Mouse (Mus musculus) midbrain, postnatal 0 days (tissue): ENCODE data around the gene Mex3d. TPM values are rescaled to one million over a fixed set of nuclear protein-coding genes. Genes with fewer than 3 reads are reported as not detected.

ENCODE experiments used
- ATAC-seq: fragments of 200-750 bp; cut with Nextera tagmentation; 2 replicates; pipeline ENCODE4 v1.8.0; 2017; ENCODE audit warnings: moderate number of reproducible peaks, mild to moderate bottlenecking, moderate TSS enrichment, moderate library complexity; ENCODE audit not compliant: low FRiP score
- DNase-seq: peaks from one replicate; pipeline ENCODE4 v3.0.0-alpha.2; 2015; ENCODE audit warnings: low spot score
- H3K27ac ChIP-seq: fragments of 300-500 bp; sonication (generic); 2 replicates; pipeline ENCODE4 v1.5.1; 2014; ENCODE audit warnings: low read depth, mild to moderate bottlenecking, low read length, mixed read lengths
- H3K27me3 ChIP-seq: fragments of 300-500 bp; sonication (generic); 2 replicates; pipeline ENCODE4 v1.6.1; 2014; ENCODE audit warnings: low read length, control low read depth, mixed read lengths; ENCODE audit not compliant: insufficient read depth
- H3K36me3 ChIP-seq: fragments of 300-500 bp; sonication (generic); 2 replicates; pipeline ENCODE4 v1.6.1; 2014; ENCODE audit warnings: low read length, control low read depth, mixed read lengths; ENCODE audit not compliant: insufficient read depth
- H3K4me1 ChIP-seq: fragments of 300-500 bp; sonication (generic); 2 replicates; pipeline ENCODE4 v1.6.1; 2014; ENCODE audit warnings: mild to moderate bottlenecking, control low read depth, antibody characterized with exemption, low read length, mixed read lengths; ENCODE audit not compliant: insufficient read depth
- H3K4me2 ChIP-seq: fragments of 300-500 bp; sonication (generic); 2 replicates; pipeline ENCODE4 v1.6.1; 2014; ENCODE audit warnings: low read depth, mild to moderate bottlenecking, low read length, mixed read lengths; ENCODE audit not compliant: poor library complexity, severe bottlenecking
- H3K4me3 ChIP-seq: fragments of 300-500 bp; sonication (generic); 2 replicates; pipeline ENCODE4 v1.5.1; 2014; ENCODE audit warnings: low read depth, mild to moderate bottlenecking, low read length, moderate library complexity
- H3K9ac ChIP-seq: fragments of 300-500 bp; sonication (generic); replicated peaks from 2 replicates; pipeline ENCODE4 v1.6.1; 2014; ENCODE audit warnings: mild to moderate bottlenecking, low read length, moderate library complexity, mixed read lengths; ENCODE audit not compliant: poor library complexity, severe bottlenecking
- H3K9me3 ChIP-seq: fragments of 300-500 bp; sonication (generic); 2 replicates; pipeline ENCODE4 v1.6.1; 2016; ENCODE audit warnings: low read length, control low read depth
- CTCF ChIP-seq: IDR thresholded peaks from 2 replicates; pipeline ENCODE4 v1.5.1; 2016; ENCODE audit warnings: antibody characterized with exemption, mild to moderate bottlenecking
- WGBS: fragments of 180-500 bp; shearing (Covaris S2); extraction: QIAGEN DNeasy Blood & Tissue Kit; methylation state at CpG from one replicate; pipeline ENCODE4 v1.1.7; 2014; 5-methylcytosine and 5-hydroxymethylcytosine counted together
- polyA plus RNA-seq: library from polyadenylated mRNA; unstranded; fragments of >200 nt; fragmentation: Nextera tagmentation; extraction: Ambion mirVana; gene quantifications from 2 replicates; pipeline ENCODE4 v1.2.1, GENCODE M21; 2015
- total RNA-seq: library from RNA; depleted of rRNA; stranded (reverse); fragments of >200 nt; gene quantifications from 2 replicates; pipeline ENCODE4 v1.2.3, GENCODE M21; 2014

Gene Mex3d
- total and polyA plus RNA-seq, 2 experiments from 2014 or later = 13.9 to 147 TPM

DNA sequence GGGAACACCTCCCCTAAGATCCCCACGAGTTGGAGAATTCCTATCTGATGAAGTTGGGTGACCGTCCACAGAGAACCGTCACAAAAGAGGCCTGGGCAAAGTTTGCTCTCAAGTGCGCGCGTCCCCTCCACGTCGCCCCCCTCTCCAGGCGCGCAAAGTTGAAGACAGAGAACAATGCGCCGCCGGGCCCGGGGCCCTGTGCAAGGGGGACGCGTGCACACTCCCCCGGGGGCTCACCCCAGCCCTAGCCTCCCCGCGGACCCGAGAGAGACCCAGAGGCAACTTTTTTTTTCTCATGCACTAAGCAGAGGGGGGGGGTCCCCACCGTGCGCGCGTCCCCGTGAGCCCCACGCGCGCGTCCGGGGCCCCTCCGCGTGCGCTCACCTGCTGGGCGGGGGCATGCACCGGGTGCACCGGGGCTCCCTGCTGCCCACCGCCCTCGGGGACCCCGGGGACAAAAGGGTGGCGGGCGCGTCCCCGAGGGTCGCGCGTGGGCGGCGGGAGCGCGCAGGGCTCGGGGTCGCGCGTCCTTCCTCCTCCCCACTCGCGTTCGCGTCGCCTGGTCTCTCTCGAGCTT, 45.6 kb upstream of the Mex3d start:
- DNase-seq (peak; percentile 21), ATAC-seq (peak; percentile 3; the same call in 1 of the 2 replicates)
- Histone ChIP-seq H3K4me2 (peak overlapping the region; percentile 82), H3K27ac (peak overlapping the region; percentile 94), H3K36me3 (peaks cover 19% of the 10 kb centered on the region), H3K9me3 (no peaks in the 10 kb centered on the region), H3K27me3 (no peaks in the 10 kb centered on the region), H3K9ac (peak overlapping the region; percentile 95), H3K4me3 (peak overlapping the region; percentile 92), H3K4me1 (peaks cover 11% of the 10 kb centered on the region)
- no peak for TF ChIP-seq CTCF
- under 1% methylated on average over 36 of the region's 60 CpGs for WGBS

DNA sequence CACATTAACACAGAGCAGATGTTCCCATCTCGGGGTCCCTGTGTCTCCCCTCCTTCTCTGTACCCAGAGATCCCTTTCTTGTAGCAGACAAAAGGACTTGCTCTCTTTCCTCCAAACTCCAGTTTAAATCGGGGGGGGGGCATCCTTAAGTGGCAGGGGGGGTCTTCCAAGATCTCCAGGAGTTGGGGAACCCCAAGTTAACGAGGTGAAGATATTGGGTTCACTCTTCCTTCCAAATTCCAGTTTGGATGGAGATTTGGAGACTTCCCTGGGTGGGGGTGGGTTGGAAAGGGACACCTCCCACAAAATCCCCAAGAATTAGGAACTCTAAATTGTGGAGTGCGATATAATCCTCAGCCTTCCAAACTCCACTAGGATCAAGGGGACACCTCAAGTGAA, 44.9 kb upstream of the Mex3d start:
- peaks cover 24% of the 10 kb centered on the region for H3K36me3 ChIP-seq
- peak overlapping the region; percentile 95 for H3K9ac ChIP-seq
- peaks cover 11% of the 10 kb centered on the region for H3K4me1 ChIP-seq
- 1% methylated on average over 4 of the region's 4 CpGs for WGBS
- ATAC-seq = no peak
- no peaks in the 10 kb centered on the region for H3K27me3 ChIP-seq
- H3K9me3 ChIP-seq = no peaks in the 10 kb centered on the region
- peak overlapping the region; percentile 92 for H3K4me3 ChIP-seq
- H3K4me2 ChIP-seq = peak overlapping the region; percentile 82
- no peak for TF ChIP-seq CTCF
- no peak for DNase-seq
- H3K27ac ChIP-seq = no peak overlapping the region

DNA sequence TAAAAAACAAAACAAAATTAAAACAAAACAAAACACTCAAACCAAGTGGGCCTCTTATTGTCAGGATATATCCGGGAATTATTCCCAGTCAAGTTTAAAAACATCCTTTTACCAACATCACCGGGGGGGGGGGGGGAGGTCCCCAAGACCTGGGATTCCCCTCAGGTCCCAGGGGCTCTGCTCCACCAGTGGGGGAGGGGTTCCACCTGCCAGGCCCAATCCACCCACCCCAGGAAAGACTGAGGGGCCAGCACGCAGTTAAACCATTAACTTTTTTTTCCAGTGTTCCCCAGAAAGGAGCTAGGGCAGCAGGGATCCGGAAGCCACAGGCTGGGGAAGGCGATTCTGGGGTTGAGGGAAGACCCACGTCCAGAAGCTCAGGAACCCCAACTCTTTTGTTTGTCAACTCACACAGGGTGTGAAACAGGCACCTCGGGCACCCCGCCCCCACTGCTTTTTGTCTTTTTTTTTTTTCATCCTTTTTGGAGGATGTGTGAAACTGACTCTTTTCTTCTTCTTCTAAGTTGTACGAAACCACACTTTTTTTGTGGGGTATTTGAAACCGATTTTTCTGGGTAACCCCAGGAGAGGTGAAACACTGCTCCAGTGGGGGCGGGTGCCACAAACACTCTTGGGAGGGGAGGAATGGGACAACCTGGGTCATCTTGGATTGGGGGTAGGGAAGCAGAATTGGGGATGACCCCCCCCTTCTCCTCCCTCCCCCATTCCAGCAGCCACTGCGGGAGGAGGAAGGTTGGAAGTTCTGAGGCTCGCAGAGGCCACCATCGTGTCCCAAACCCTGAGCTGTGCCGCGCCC, 44.3 kb upstream of the Mex3d start:
- no peak for DNase-seq
- peak overlapping the region; percentile 95 for H3K9ac ChIP-seq
- H3K4me2 ChIP-seq = peak overlapping the region; percentile 82
- H3K27me3 ChIP-seq = no peaks in the 10 kb centered on the region
- H3K9me3 ChIP-seq = no peaks in the 10 kb centered on the region
- H3K4me1 ChIP-seq = peaks cover 11% of the 10 kb centered on the region
- H3K27ac ChIP-seq = no peak overlapping the region; the same call in 1 of the 2 replicates
- no peak for TF ChIP-seq CTCF
- no peak for ATAC-seq
- 18% methylated on average over 15 of the region's 16 CpGs for WGBS
- H3K36me3 ChIP-seq = peaks cover 30% of the 10 kb centered on the region
- H3K4me3 ChIP-seq = peak overlapping the region; percentile 92

DNA sequence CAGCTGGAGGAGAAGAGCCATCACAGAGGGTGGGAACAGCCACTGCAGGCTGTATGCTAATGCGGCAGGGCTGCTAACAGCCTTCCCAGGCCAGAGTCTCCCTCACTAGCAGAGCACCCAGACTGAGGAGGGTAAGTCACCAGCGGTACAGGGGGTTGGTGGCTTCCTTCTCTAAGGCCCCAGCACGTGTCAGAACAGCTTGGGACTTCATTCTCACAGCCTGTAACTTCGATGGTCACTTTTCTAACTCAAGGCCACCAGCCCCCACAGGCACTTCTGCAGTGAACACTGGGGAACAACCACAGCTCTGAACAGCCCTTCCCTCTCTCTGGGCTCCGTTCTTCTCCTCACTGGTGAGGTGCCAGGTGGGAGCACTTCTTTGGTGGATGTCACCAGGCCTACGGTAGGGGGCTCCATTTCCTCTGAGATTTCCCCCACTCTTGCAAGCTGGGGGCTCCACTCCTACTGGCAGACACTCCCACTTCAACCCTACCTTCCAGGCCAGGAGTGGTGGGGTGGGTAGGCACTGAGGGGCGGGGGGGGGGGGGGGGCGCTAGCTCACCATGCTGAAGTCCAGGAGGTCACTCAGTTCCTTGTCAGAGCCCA, 43.0 kb upstream of the Mex3d start:
- peaks cover 37% of the 10 kb centered on the region for H3K36me3 ChIP-seq
- H3K27ac ChIP-seq = no peak overlapping the region
- H3K27me3 ChIP-seq = no peaks in the 10 kb centered on the region
- no peak overlapping the region for H3K9ac ChIP-seq
- no peaks in the 10 kb centered on the region for H3K9me3 ChIP-seq
- ATAC-seq (no peak), DNase-seq (no peak)
- H3K4me1 ChIP-seq = peaks cover 11% of the 10 kb centered on the region
- H3K4me2 ChIP-seq = no peak overlapping the region
- TF ChIP-seq CTCF = no peak
- no peak overlapping the region for H3K4me3 ChIP-seq
- 77% methylated on average over 8 of the region's 8 CpGs for WGBS

GRCm38 (mm10) chr10:80429800-80430199, 42.3 kb upstream of the Mex3d start:
- no peak overlapping the region for H3K4me2 ChIP-seq
- TF ChIP-seq CTCF = no peak
- WGBS = 85% methylated on average over 8 of the region's 8 CpGs

DNA sequence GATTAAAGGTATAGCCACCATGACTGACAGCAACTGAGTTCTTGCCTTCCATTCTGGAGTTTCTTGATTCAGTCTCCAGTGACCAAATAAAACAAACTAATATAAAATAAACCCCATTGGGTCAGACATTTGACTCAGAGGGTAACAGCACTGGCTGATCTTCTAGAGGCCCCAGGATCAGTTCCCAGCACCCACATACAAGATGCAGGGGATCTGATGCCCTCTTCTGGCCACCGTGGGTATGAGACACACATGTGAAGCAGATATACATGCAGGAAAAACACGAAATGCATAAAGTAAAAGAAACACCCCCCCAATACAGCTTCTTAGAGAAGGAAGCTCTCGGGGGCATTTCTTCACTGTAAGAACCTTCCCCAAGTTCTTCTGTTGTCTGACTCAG, 37.6 kb upstream of the Mex3d start:
- DNase-seq = no peak
- WGBS = 97% methylated on average over 3 of the region's 3 CpGs
- Histone ChIP-seq H3K9ac (no peak overlapping the region), H3K4me3 (no peak overlapping the region), H3K4me1 (no peaks in the 10 kb centered on the region; the same call in 1 of the 2 replicates), H3K27me3 (no peaks in the 10 kb centered on the region), H3K27ac (no peak overlapping the region), H3K9me3 (no peaks in the 10 kb centered on the region), H3K36me3 (peaks cover 55% of the 10 kb centered on the region), H3K4me2 (no peak overlapping the region)
- no peak for ATAC-seq
- TF ChIP-seq CTCF = peak; percentile 34

More at GRCm38 (mm10) chr10:80429800-80430199, 42.3 kb upstream of the Mex3d start:
- Histone ChIP-seq H3K4me3 (no peak overlapping the region), H3K36me3 (peaks cover 43% of the 10 kb centered on the region), H3K9me3 (no peaks in the 10 kb centered on the region), H3K27ac (no peak overlapping the region), H3K27me3 (no peaks in the 10 kb centered on the region), H3K4me1 (peaks cover 11% of the 10 kb centered on the region), H3K9ac (0 out of 2 replicates have a peak overlapping the region, but pooled peaks have one; percentile 4)
- no peak for DNase-seq
- ATAC-seq = no peak
